Mouse (Mus musculus) olfactory bulb, adult 2 months (tissue): ENCODE measurements around the gene Phxr2. TPM values are rescaled to one million over a fixed set of nuclear protein-coding genes. Genes with fewer than 3 reads are reported as not detected.

ENCODE experiments used
- H3K27ac ChIP-seq: fragments of 200-500 bp; 2 replicates; pipeline ENCODE4 v1.5.1; 2012; ENCODE audit warnings: low read depth, low read length; ENCODE audit not compliant: insufficient read depth
- H3K4me1 ChIP-seq: fragments of 200-500 bp; 2 replicates; pipeline ENCODE4 v1.6.1; 2012; ENCODE audit warnings: low read length; ENCODE audit not compliant: control insufficient read depth, insufficient read depth
- H3K4me3 ChIP-seq: fragments of 200-500 bp; 2 replicates; pipeline ENCODE4 v1.5.1; 2012; ENCODE audit warnings: mild to moderate bottlenecking, low read depth, low read length, moderate library complexity; ENCODE audit not compliant: insufficient read depth
- CTCF ChIP-seq: fragments of 200-500 bp; IDR thresholded peaks from 2 replicates; pipeline ENCODE4 v1.5.1; 2012; ENCODE audit warnings: low read depth, mild to moderate bottlenecking, low read length, moderate library complexity; ENCODE audit not compliant: insufficient read depth
- POLR2A ChIP-seq: fragments of 200-500 bp; IDR thresholded peaks from 2 replicates; pipeline ENCODE4 v1.6.1; 2012; ENCODE audit warnings: mild to moderate bottlenecking, low read depth, low read length, moderate library complexity; ENCODE audit not compliant: insufficient read depth
- WGBS: fragments of 180-500 bp; shearing (Covaris S2); methylation state at CpG from one replicate; pipeline ENCODE4 v1.1.7; 2018; 5-methylcytosine and 5-hydroxymethylcytosine counted together
- polyA plus RNA-seq: library from polyadenylated mRNA; stranded (reverse); fragments of >200 nt; gene quantifications from 2 replicates; pipeline ENCODE4 v1.2.4, GENCODE M21; 2012; ENCODE audit warnings: low replicate concordance; ENCODE audit not compliant: missing spikeins, insufficient read depth, insufficient read length

Gene Phxr2
- polyA plus RNA-seq, 1 experiment, result not detected

- WGBS, result 55% methylated on average over 6 of the region's 6 CpGs
- TF ChIP-seq POLR2A (no peak), CTCF (no peak)
- Histone ChIP-seq H3K4me1 (peaks cover 7% of the 10 kb centered on the region), H3K4me3 (no peak overlapping the region), H3K27ac (no peak overlapping the region)
Measured at GRCm38 (mm10) chr10:99086029-99086428, 40.1 kb downstream of the Phxr2 start.

DNA sequence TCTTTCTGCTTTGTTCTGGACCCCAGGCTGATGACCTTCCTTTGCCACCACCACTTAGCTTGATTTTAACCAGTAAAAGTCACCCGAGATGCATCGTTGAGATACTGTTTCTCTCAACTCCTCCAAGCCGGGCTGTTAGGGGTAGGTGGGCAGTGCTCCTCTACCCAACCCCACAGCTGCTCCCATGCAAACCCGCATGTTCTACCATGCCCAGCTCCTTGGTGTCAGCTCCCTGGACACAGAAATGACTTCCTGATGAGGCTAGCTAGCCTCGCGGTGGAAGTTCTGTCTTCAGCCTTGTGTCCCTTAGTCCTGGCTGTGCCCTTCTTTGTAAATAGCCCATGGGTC lies 40.9 kb downstream of the Phxr2 start:
- no peak for TF ChIP-seq POLR2A
- H3K4me1 ChIP-seq, result peaks cover 7% of the 10 kb centered on the region
- H3K27ac ChIP-seq, result no peak overlapping the region
- 62% methylated on average over 6 of the region's 6 CpGs for WGBS
- H3K4me3 ChIP-seq, result no peak overlapping the region

- Histone ChIP-seq H3K4me1 (peaks cover 7% of the 10 kb centered on the region), H3K27ac (no peak overlapping the region), H3K4me3 (no peak overlapping the region)
- WGBS, result 44% methylated on average over 23 of the region's 23 CpGs
- TF ChIP-seq POLR2A (no peak), CTCF (peak; percentile 82)
Measured at GRCm38 (mm10) chr10:99084397-99085239, 41.5 kb downstream of the Phxr2 start.

- H3K27ac ChIP-seq, result no peak overlapping the region
- WGBS, result 88% methylated on average over 14 of the region's 14 CpGs
- no peak for TF ChIP-seq CTCF
- TF ChIP-seq POLR2A, result no peak
- H3K4me1 ChIP-seq, result peaks cover 7% of the 10 kb centered on the region
- H3K4me3 ChIP-seq, result no peak overlapping the region
Measured at GRCm38 (mm10) chr10:99083431-99084003, 42.6 kb downstream of the Phxr2 start.

GRCm38 (mm10) chr10:99081569-99081990 lies 44.5 kb downstream of the Phxr2 start:
- TF ChIP-seq POLR2A, result no peak
- TF ChIP-seq CTCF, result no peak

DNA sequence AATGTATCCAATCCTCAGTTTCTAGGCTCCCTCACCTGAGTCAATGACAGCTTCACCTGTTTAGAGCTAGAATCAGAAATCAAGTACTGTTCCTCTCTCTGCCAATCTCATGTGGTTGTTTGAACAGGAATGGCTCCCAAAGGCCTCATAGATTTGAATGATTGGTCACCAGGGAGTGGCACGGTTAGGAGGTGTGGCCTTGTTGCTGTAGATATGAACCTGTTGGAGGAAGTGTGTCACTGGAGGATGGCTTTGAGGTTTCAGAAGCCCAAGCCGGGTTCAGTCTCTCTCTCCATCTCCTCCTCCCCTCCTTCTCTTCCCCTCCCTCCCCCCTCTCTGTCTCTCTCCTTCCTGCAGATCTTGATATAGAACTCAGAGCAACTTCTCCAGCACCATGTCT lies 47.5 kb downstream of the Phxr2 start:
- Histone ChIP-seq H3K4me3 (no peak overlapping the region), H3K27ac (no peak overlapping the region), H3K4me1 (peaks cover 8% of the 10 kb centered on the region)
- TF ChIP-seq CTCF, result no peak
- TF ChIP-seq POLR2A, result no peak
- WGBS, result 92% methylated on average over 2 of the region's 2 CpGs

More at GRCm38 (mm10) chr10:99081569-99081990, 44.5 kb downstream of the Phxr2 start:
- 45% methylated on average over 10 of the region's 10 CpGs for WGBS
- Histone ChIP-seq H3K27ac (no peak overlapping the region), H3K4me1 (peaks cover 7% of the 10 kb centered on the region), H3K4me3 (no peak overlapping the region)

DNA sequence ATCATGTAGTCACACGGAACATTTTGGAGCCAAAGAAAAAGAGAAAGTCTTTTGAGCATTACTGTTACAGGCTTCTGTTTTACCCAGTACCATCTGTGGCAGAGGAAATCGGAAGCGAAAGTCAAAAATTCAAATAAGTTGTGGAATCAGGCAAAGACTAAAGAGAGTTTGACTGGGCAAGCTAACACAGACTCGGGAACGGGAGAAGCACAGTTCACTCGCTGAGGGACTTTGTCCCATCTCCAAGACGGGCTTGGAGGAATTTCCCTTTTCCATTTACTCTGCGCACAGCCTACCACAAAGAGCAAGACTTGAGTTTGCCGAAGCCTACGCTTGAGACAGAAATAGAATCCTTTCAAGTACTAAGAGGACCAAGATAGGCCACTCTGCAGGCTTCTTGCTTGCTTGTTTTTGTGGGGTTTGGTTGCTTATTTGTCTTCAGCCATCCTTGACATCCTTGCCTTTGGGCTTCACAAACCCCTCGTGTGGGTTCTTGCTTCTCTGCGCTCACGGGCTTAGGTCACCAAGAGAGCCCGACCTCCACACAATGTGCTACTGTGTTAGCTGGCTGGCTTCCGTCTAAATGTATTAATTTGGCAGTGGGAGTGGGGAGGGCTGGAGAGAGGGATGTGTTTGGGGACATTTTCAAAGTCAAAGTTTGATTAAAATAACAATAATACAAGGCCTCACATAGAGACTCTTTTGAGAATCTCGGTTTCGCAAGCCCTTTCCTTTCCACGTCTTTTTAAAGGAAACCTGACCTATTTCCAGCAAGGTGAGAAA lies 49.8 kb downstream of the Phxr2 start:
- WGBS, result 54% methylated on average over 18 of the region's 18 CpGs
- Histone ChIP-seq H3K4me1 (peaks cover 3% of the 10 kb centered on the region), H3K27ac (peak overlapping the region; percentile 77), H3K4me3 (peak overlapping the region; percentile 18; the same call in 1 of the 2 replicates)
- TF ChIP-seq POLR2A, result no peak
- TF ChIP-seq CTCF, result no peak

Other genes starting within 250 kb of the Phxr2 start
- gene Atp2b1, start 211.9 kb downstream of the Phxr2 start, polyA plus RNA-seq, result 354 and 685 TPM in 2 replicates
- gene Poc1b, start 19.3 kb downstream of the Phxr2 start, polyA plus RNA-seq, result not detected in 2 replicates
- gene Galnt4, start 18.2 kb downstream of the Phxr2 start, polyA plus RNA-seq, result not detected in 2 replicates
- not detected in 2 replicates for gene Dusp6, start 136.9 kb upstream of the Phxr2 start, polyA plus RNA-seq